Mouse (Mus musculus) thymus, adult 2 months (tissue): ENCODE measurements around the gene Tuba1b. TPM values are rescaled to one million over a fixed set of nuclear protein-coding genes. Genes with fewer than 3 reads are reported as not detected.

ENCODE experiments used
- DNase-seq: peaks from one replicate; pipeline ENCODE4 v3.0.0; 2021
- H3K27ac ChIP-seq: fragments of 200-500 bp; 2 replicates; pipeline ENCODE4 v1.5.1; 2012; ENCODE audit warnings: low read length, control low read depth; ENCODE audit not compliant: control insufficient read depth, insufficient read depth
- H3K27me3 ChIP-seq: fragments of 200-500 bp; 2 replicates; pipeline ENCODE4 v1.6.1; 2012; ENCODE audit warnings: mild to moderate bottlenecking, low read length, moderate library complexity, mixed read lengths; ENCODE audit not compliant: control insufficient read depth, insufficient read depth
- H3K36me3 ChIP-seq: fragments of 200-500 bp; 2 replicates; pipeline ENCODE4 v1.6.1; 2012; ENCODE audit warnings: mild to moderate bottlenecking, low read length, moderate library complexity; ENCODE audit not compliant: control insufficient read depth, insufficient read depth
- H3K4me1 ChIP-seq: fragments of 200-500 bp; replicated peaks from 2 replicates; pipeline ENCODE4 v1.6.1; 2012; ENCODE audit warnings: low read length; ENCODE audit not compliant: control insufficient read depth, insufficient read depth
- H3K4me3 ChIP-seq: fragments of 200-500 bp; 2 replicates; pipeline ENCODE4 v1.5.1; 2012; ENCODE audit warnings: mild to moderate bottlenecking, low read length, control low read depth, moderate library complexity; ENCODE audit not compliant: control insufficient read depth, insufficient read depth
- CTCF ChIP-seq: fragments of 200-500 bp; IDR thresholded peaks from 2 replicates; pipeline ENCODE4 v1.5.1; 2012; ENCODE audit warnings: mild to moderate bottlenecking, control low read depth, low read length, moderate library complexity, borderline replicate concordance; ENCODE audit not compliant: control insufficient read depth, poor library complexity, insufficient read depth; ENCODE audit errors: extremely low read depth
- POLR2A ChIP-seq: fragments of 200-500 bp; IDR thresholded peaks from 2 replicates; pipeline ENCODE4 v1.6.1; 2012; ENCODE audit warnings: mild to moderate bottlenecking, low read length, control low read depth, moderate library complexity; ENCODE audit not compliant: control insufficient read depth, poor library complexity, insufficient read depth; ENCODE audit errors: extremely low read depth
- WGBS: fragments of 180-500 bp; shearing (Covaris S2); methylation state at CpG from one replicate; pipeline ENCODE4 v1.1.7; 2018; 5-methylcytosine and 5-hydroxymethylcytosine counted together
- polyA plus RNA-seq: library from polyadenylated mRNA; depleted of rRNA; stranded (reverse); fragments of >200 nt; gene quantifications from 2 replicates; pipeline ENCODE4 v1.2.3, GENCODE M21; 2012

Tuba1b gene
- polyA plus RNA-seq, 1 experiment, result 3,866 TPM

GRCm38 (mm10) chr15:98895635-98896589 lies 38.5 kb downstream of the Tuba1b start:
- Histone ChIP-seq H3K27me3 (peaks cover 50% of the 10 kb centered on the region), H3K4me1 (peaks cover 18% of the 10 kb centered on the region), H3K36me3 (no peaks in the 10 kb centered on the region), H3K4me3 (no peak overlapping the region), H3K27ac (no peak overlapping the region)
- no peak for DNase-seq
- 13% methylated on average over 41 of the region's 41 CpGs for WGBS
- TF ChIP-seq CTCF (no peak), POLR2A (no peak)

GRCm38 (mm10) chr15:98894746-98895634 lies 39.4 kb downstream of the Tuba1b start:
- 10% methylated on average over 38 of the region's 38 CpGs for WGBS
- Histone ChIP-seq H3K27me3 (peaks cover 50% of the 10 kb centered on the region), H3K27ac (no peak overlapping the region), H3K4me3 (no peak overlapping the region), H3K36me3 (no peaks in the 10 kb centered on the region), H3K4me1 (peaks cover 18% of the 10 kb centered on the region)
- TF ChIP-seq POLR2A (no peak), CTCF (no peak)
- DNase-seq, result no peak

GRCm38 (mm10) chr15:98893940-98894745 lies 40.2 kb downstream of the Tuba1b start, which contains the start of gene Rhebl1:
Gene Rhebl1 (minus strand): TSS chr15:98894540.
- Histone ChIP-seq H3K4me1 (peaks cover 18% of the 10 kb centered on the region), H3K4me3 (peak within 1 kb of the TSS; percentile 41), H3K36me3 (no peaks in the 10 kb centered on the region), H3K27ac (no peak within 1 kb of the TSS), H3K27me3 (peaks cover 50% of the 10 kb centered on the region)
- TF ChIP-seq POLR2A (no peak), CTCF (no peak)
- DNase-seq, result no peak
- WGBS, result 1% methylated on average over 77 of the region's 77 CpGs

- WGBS, result 93% methylated on average over 4 of the region's 4 CpGs
- Histone ChIP-seq H3K27ac (no peak overlapping the region), H3K4me3 (no peak overlapping the region), H3K36me3 (no peaks in the 10 kb centered on the region), H3K27me3 (peaks cover 43% of the 10 kb centered on the region), H3K4me1 (peaks cover 18% of the 10 kb centered on the region)
- DNase-seq, result no peak
- TF ChIP-seq POLR2A, result no peak
These were observed 41.3 kb downstream of the Tuba1b start for GRCm38 (mm10) chr15:98893036-98893435.

GRCm38 (mm10) chr15:98891907-98892606 lies 42.3 kb downstream of the Tuba1b start:
- Histone ChIP-seq H3K4me1 (peaks cover 18% of the 10 kb centered on the region), H3K4me3 (no peak overlapping the region), H3K27me3 (peaks cover 33% of the 10 kb centered on the region), H3K36me3 (no peaks in the 10 kb centered on the region), H3K27ac (no peak overlapping the region)
- DNase-seq, result peak; percentile 61
- TF ChIP-seq POLR2A (no peak), CTCF (no peak)
- WGBS, result 38% methylated on average over 6 of the region's 6 CpGs
